Mouse (Mus musculus) lung, embryonic 16.5 days (tissue): Measurements from ENCODE around the gene Itga2. TPM values are rescaled to one million over a fixed set of nuclear protein-coding genes. Genes with fewer than 3 reads are reported as not detected.

ENCODE experiments used
- polyA plus RNA-seq: library from polyadenylated mRNA; unstranded; fragments of >200 nt; fragmentation: Nextera tagmentation; extraction: Ambion mirVana; gene quantifications from 2 replicates; pipeline ENCODE4 v1.2.1, GENCODE M21; 2015

Itga2 gene
- polyA plus RNA-seq, 1 experiment from 2014 or later: 9.6 TPM

Other genes starting within 250 kb of the Itga2 start
- gene Mocs2, start 113.9 kb downstream of the Itga2 start, polyA plus RNA-seq: 83.9 and 98.1 TPM in 2 replicates
- gene Pelo, start 158.1 kb upstream of the Itga2 start, polyA plus RNA-seq: 4.4 and 5.0 TPM in 2 replicates
- gene Gm49395, start 169.8 kb upstream of the Itga2 start, polyA plus RNA-seq: 6.5 and 7.6 TPM in 2 replicates
- gene Itga1, start 169.9 kb upstream of the Itga2 start, polyA plus RNA-seq: 36.9 and 37.4 TPM in 2 replicates